Mouse (Mus musculus) adipocyte (in vitro differentiated cells): ENCODE measurements around the gene Nid2.

ENCODE experiments used
- DNase-seq: peaks from one replicate; pipeline ENCODE4 v3.0.0-alpha.2; 2016; ENCODE audit warnings: low spot score

The Nid2 gene

DNA sequence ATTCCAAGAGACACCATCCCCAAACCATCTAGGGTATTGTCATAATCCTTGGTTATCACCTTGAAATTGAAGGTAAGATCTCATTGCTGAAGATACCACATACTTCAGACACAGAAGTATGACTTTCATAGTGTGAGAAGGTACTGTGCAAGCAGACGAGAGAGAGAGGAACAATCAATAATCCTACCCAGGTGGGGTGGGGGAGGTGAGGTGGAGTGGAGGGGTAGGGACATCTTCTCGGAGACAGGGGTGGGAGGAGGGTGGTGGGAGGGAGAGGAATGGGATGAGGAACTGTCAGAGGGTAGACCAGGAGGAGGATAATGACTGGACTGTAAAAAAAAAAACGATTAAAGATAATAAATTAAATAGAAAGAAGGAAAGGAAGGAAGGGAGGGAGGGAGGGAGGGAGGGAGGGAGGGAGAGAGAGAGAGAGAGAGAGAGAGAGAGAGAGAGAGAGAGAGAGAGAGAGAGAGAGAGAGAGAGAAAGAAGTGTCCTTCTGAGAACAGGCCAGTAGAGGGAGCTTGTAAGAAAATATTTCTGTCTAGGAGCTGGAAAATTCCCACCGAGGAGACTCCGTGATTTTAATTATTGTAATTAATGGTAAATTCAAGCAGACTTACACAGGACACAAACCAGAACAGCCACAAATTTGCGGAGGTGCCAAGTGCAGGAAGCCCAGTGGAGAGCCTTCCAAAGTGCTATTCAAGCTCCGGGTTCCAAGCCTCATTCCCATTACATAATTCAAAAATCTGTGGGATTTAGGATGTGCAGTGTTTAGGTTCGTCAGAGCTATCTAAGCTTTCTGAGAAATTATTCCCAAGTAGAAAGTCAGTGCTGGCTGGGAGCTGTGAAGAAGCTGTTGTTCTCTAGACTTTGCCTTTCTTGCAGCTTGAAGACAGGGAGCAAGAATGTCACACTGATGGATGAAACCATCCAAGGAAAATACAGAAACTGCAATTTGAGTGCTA, 108.0 kb downstream of the Nid2 start:
- peak; percentile 10 for DNase-seq

DNA sequence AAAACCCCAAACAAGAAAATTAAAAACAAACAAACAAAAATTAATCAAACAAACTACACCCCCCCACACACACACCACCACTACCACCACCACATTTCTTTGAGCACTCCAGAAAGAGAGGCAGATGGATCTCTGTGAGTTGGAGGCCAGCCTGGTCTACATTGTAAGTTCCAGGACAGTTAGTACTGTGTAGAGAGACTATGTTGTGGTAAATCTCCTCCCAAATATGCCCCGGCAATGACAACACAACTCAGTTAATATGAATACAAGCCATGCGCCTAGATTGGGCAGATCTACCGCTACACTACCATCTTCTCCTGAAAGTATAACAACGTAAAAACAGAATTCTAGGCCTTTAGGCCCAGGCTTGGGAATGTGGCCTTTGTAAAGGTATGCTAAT, 109.2 kb downstream of the Nid2 start:
- DNase-seq = no peak
